Mouse (Mus musculus): ENCODE measurements at regions not wholly inside any gene's neighbourhood (a gene's known extent, or its start where the extent isn't known, plus 50 kb on each side); places are given as distances from the start of the nearest gene placed in this dataset.

DNA sequence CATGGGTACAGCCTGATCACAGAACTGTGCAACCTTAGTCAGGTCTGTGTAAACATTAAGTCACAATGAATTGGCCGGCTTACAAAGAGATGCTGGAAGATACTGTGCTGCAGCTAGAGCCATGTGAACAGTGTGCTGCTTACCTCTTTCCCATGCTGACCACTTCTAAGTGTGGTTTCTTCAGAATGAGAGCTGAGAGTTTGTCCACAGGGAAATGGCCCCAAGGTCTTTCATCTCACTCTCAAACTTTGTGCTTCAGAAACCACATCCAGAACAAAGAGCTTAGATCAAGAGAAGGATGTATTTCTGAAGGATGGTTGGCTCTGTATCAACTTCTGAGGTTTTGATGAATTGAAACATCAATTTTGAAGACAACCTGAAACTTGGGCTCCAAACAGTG lies 165.7 kb downstream of the Lrrc3b start:
- DNase-seq (ENCODE audit: inconsistent age in 2 of 2, low spot score in 1 of 2): no peak

DNA sequence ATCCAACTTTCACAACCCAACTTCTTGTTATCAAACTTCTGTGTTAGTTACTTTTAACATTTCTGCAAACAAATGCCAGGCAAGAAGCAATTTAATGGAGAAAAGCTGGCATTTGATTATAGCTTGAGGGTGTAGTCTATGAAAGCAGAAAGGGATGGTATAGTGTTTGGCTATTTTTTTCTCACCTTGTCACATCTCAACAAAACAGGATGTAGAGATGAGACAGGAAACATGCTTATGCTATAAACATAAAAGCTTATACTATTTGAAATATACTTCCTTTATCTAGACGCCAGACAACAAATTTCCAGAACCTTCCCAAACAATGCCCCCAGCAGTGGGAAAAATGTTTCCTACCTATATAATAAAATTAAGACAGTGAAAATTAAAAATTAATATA lies 166.4 kb downstream of the Lrrc3b start:
- DNase-seq (ENCODE audit: inconsistent age in 2 of 2, low spot score in 1 of 2): no peak

DNA sequence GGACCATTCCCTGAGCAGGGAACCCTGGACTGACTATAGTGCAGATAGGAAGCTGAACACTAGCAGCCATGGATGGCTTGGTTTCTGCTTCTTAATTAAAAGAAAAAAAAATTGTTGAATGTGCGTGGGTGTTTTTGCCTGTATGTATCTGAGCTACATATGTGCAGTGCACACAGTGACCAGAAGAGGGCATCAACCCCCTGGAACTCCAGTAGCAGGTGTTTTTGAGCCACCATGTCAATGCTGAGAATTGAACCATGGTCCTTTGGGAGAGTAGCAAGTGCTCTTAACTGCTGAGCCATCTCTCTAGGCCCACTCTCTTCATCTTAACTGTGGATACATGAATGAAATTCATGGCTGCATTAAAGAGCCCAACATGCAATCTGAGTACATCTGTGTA lies 172.5 kb downstream of the Lrrc3b start:
- DNase-seq (ENCODE audit: inconsistent age in 2 of 2, low spot score in 1 of 2): peak in 1 of 2 experiments; percentile 46

DNA sequence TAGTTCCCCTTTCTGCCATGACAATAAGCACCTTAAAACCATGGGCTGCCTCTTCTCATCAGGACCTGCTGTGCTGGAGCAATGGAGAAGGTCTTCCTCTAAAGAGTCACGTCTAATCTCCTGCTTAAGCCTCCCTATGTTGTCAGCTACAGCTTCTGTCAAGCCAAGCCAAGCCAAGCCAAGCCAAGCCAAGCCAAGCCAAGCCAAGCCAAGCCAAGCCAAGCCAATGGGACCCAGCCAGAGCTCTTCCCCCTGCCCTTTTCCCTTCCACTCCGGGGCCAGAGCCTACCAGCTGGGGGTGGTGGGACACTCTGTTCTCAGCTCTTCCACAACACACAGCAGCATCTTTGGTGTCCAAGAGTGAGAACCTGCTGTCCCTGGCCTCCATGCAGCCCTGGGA lies 175.8 kb downstream of the Lrrc3b start:
- no peak for DNase-seq (ENCODE audit: inconsistent age in 2 of 2, low spot score in 1 of 2)

DNA sequence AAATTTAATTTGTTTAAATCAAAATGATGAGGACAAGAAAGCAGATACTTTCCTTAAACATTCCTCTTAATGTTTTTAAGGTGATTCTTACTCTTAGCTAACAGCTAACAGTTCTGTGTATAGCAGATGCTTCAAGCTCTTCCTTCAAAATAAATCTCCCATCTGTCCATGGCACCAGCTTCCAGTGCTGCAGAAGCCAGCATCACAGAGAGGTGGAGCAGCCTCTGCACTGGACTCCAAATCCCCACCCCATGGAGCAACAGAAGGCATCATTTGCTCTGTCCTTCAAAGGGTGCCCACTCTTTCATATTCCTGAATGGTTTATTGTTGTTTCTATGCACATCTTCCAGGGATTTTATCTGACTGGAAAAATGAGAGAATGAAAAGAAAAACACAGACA lies 183.1 kb downstream of the Lrrc3b start:
- no peak for DNase-seq (ENCODE audit: inconsistent age in 2 of 2, low spot score in 1 of 2)

DNA sequence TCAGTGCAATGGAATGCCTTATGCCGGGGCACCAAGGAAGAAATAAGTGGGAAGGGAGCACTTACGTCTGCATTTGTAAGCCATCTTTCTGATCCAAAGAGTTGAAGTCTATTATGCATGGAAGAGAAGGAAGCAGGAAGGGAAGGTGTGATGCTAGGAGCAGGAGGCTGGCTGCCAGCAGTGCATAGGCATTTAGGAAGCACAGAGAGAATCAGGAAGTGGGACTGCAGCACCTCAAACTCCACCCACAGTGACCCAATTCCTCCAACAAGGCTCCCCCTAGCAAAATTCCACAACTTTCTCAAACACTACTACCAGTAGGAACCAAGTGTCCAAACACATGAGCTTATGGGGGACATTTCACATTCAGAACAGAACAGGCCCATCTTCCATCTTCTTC lies 233.2 kb downstream of the Lrrc3b start:
- no peak for DNase-seq (ENCODE audit: inconsistent age in 2 of 2, low spot score in 1 of 2)

DNA sequence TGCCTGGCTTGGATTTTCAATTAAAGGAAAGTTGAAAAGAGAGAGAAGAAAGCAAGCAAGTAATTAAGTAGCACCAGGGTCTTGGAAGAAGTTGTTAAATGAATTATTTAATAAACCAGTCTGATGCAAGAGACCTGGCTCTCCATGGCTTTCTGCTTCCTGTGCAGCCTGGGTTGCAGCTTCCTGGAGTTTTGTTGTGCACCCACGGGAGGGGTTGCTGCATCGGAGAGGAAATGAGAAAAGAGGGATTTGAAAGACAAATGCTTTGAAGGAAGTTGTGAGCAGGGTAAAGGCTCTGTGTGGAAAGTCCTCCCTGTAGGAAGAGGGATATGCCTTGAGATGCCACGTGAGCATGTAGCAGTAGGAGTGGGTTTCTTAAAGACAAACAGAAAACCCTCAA lies 234.5 kb downstream of the Lrrc3b start:
- no peak for DNase-seq (ENCODE audit: inconsistent age in 2 of 2, low spot score in 1 of 2)

Data from adrenal gland, adult (tissue).